Mouse (Mus musculus) heart, postnatal 0 days (tissue): Measurements from ENCODE around the gene Mylk.

Source experiments
- CTCF ChIP-seq: IDR thresholded peaks from 2 replicates; pipeline ENCODE4 v1.5.1; 2016; ENCODE audit warnings: antibody characterized with exemption, control low read depth, low read depth
- EP300 ChIP-seq: IDR thresholded peaks from 2 replicates; pipeline ENCODE4 v1.6.1; 2016; ENCODE audit warnings: antibody characterized with exemption, low read depth

DNA sequence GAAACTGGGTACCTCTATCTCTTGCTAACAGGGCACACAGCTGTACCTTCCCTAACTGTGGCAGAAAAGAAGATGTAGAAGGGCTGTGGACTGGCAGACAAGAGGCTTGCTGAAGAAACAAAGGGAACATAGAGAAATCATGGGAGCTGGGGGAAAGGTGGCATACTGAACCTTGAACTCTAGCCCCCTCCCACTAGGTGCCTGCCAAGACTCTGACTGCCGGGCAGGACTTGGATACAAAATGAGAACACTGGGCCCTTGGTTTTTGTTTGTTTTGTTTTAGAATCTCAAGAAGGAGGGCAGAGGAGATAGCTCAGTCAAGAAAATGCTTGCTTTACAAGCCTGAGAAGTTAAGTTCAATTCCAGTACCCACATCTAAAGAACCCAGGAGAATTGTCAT is 262.4 kb downstream of the Mylk start:
- TF ChIP-seq CTCF: no peak
- TF ChIP-seq EP300: no peak
